Mouse (Mus musculus) bone marrow macrophage, adult 2 months (primary cell): ENCODE measurements at regions not wholly inside any gene's neighbourhood (a gene's known extent, or its start where the extent isn't known, plus 50 kb on each side); places are given as distances from the start of the nearest gene placed in this dataset.

ENCODE experiments used
- CTCF ChIP-seq: IDR thresholded peaks from 2 replicates; pipeline ENCODE4 v1.5.1; 2012; ENCODE audit warnings: low read depth, mild to moderate bottlenecking, low read length, moderate library complexity
- POLR2A ChIP-seq: IDR thresholded peaks from 2 replicates; pipeline ENCODE4 v1.6.1; 2012; ENCODE audit warnings: mild to moderate bottlenecking, low read depth, low read length, borderline replicate concordance

- TF ChIP-seq CTCF (no peak), POLR2A (no peak)
Observed at GRCm38 (mm10) chr7:95799022-95799421, 372.0 kb upstream of the Tenm4 start.
